ENCODE assay signal across 18 mouse cellular contexts in the genomic region with DNA sequence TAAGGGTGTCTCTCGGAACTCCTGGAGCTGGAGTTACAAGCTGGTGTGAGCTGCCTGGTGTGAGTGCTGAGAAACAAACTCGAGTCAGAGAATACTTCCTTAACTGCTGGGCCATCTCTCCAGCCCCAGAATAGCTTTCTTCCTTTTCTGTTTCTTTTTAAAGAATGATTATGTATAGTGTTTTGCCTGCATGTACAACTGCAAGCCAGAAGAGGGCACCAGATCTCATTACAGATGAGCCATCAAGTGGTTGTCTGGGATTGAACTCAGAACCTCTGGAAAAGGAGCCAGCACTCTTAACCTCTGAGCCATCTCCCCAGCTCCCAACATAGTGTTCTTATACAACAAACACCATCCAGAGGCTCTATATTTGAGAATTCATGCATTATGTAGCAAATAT. TPM values are rescaled to one million over a fixed set of nuclear protein-coding genes. Genes with fewer than 3 reads are reported as not detected.
DNase-seq lines count a peak whose midpoint lies in the region; ATAC-seq and TF ChIP-seq lines count a peak whose summit lies in the region.
"Had no signal": no experiment of that assay in that cellular context is flagged by ENCODE, and none has a peak within 500 bp of the region (broad histone marks: within the 10 kb centered on the region; RNA-seq: fewer than 3 reads in every experiment).

No protein-coding gene starts in this region.

- H3K27ac ChIP-seq in kidney, postnatal 0 days, result no peak overlapping the region
- H3K27ac ChIP-seq: forebrain, embryonic 10.5 days; heart, embryonic 13.5 days; limb, embryonic 10.5 days had no signal

- ATAC-seq in kidney, postnatal 0 days (replicated peaks; ENCODE audit: low FRiP score, low read depth), result no peak
- ATAC-seq: inflammation-experienced regulatory T-cells, adult 6 months had no signal

- H3K4me1 ChIP-seq in kidney, postnatal 0 days (replicated peaks; ENCODE audit: insufficient read depth, low read length), result no peaks in the 10 kb centered on the region

- H3K27me3 ChIP-seq in kidney, postnatal 0 days (ENCODE audit: insufficient read depth, low read length), result 0 out of 2 replicates have a peak, but pooled peaks cover 3% of the 10 kb centered on the region

- 57% methylated on average over 2 of the region's 2 CpGs for WGBS in kidney, postnatal 0 days

- H3K36me3 ChIP-seq in kidney, postnatal 0 days (ENCODE audit: insufficient read depth, low read length), result no peaks in the 10 kb centered on the region
- H3K36me3 ChIP-seq: forebrain, embryonic 10.5 days; heart, embryonic 13.5 days; limb, embryonic 10.5 days had no signal

- no peak overlapping the region for H3K9ac ChIP-seq in kidney, postnatal 0 days (ENCODE audit: low read depth, low read length)
- H3K9ac ChIP-seq: heart, embryonic 13.5 days had no signal

- no peak overlapping the region for H3K4me2 ChIP-seq in kidney, postnatal 0 days (ENCODE audit: low read length)
- H3K4me2 ChIP-seq: heart, embryonic 13.5 days had no signal

- H3K4me3 ChIP-seq in kidney, postnatal 0 days (replicated peaks; ENCODE audit: low read depth, low read length), result no peak overlapping the region
- H3K4me3 ChIP-seq: forebrain, embryonic 10.5 days; heart, embryonic 13.5 days; limb, embryonic 10.5 days had no signal

- no peak for DNase-seq in kidney, postnatal 0 days (ENCODE audit: low spot score)
- DNase-seq in kidney, adult 8-10 months, result no peak
- peak; percentile 50 for DNase-seq in 3T3-L1 (ENCODE audit: low read depth, low spot score)
- peak; percentile 28 for DNase-seq in A20 (ENCODE audit: low read depth, low spot score)
- DNase-seq in brain, embryonic 14.5 days (ENCODE audit: low read depth), result no peak
- DNase-seq in adrenal gland, adult 18-20 months (ENCODE audit: low spot score in 2 of 2), result no peak
- no peak for DNase-seq in B cell, adult 2 months
- DNase-seq: cerebellum, adult 2 months; lung, postnatal 14 days; right cerebral cortex, postnatal 4 days had no signal

- no peaks in the 10 kb centered on the region for H3K9me3 ChIP-seq in kidney, postnatal 0 days (replicated peaks; ENCODE audit: low read length)
- H3K9me3 ChIP-seq: forebrain, embryonic 10.5 days; heart, embryonic 13.5 days; limb, embryonic 10.5 days had no signal

- TF ChIP-seq POLR2A in brain, embryonic 14.5 days (IDR thresholded peaks at IDR 0.05; ENCODE audit: borderline replicate concordance, extremely low read depth, insufficient read depth, insufficient read length, poor library complexity, severe bottlenecking), result no peak

- TF ChIP-seq CTCF in kidney, postnatal 0 days (IDR thresholded peaks at IDR 0.05; ENCODE audit: low read depth), result peak; percentile 64
- TF ChIP-seq CTCF in brain, embryonic 14.5 days (IDR thresholded peaks at IDR 0.05; ENCODE audit: borderline replicate concordance, extremely low read depth, insufficient read depth, insufficient read length), result peak; percentile 38; the same call in 1 of the 2 replicates

RNA-seq across cellular contexts. Expression of a gene that starts 16.3 kb away (rescaled TPM):
- not detected in 2 replicates for polyA plus RNA-seq in kidney, postnatal 0 days (2015; fragmentation: Nextera tagmentation; extraction: Ambion mirVana)
- not detected in 2 replicates for polyA plus RNA-seq in brain, embryonic 14.5 days (2012; rRNA removed)
- not detected for total RNA-seq in adrenal gland, adult 18-20 months (2021)
- total RNA-seq: gastrocnemius, adult 18-20 months; layer of hippocampus, adult 8-10 months had no signal
- polyA plus RNA-seq: cerebellum, adult 2 months; heart, embryonic 13.5 days; inflammation-experienced regulatory T-cells, adult 6 months had no signal

RNA-seq across cellular contexts. Expression of a gene that starts 23.6 kb away (rescaled TPM):
- polyA plus RNA-seq in kidney, postnatal 0 days (2015; fragmentation: Nextera tagmentation; extraction: Ambion mirVana), result 0.09 TPM in 2 replicates
- 1.2 and 2.4 TPM in 2 replicates for polyA plus RNA-seq in brain, embryonic 14.5 days (2012; rRNA removed)
- not detected for total RNA-seq in adrenal gland, adult 18-20 months (2021)
- total RNA-seq: gastrocnemius, adult 18-20 months had no signal
- polyA plus RNA-seq: inflammation-experienced regulatory T-cells, adult 6 months had no signal

RNA-seq across cellular contexts. Expression of a gene that starts 53.4 kb away (rescaled TPM):
- 4.2 and 4.9 TPM in 2 replicates for polyA plus RNA-seq in kidney, postnatal 0 days (2015; fragmentation: Nextera tagmentation; extraction: Ambion mirVana)
- polyA plus RNA-seq in brain, embryonic 14.5 days (2012; rRNA removed), result 37.6 and 40.2 TPM in 2 replicates
- 10 to 100 TPM in 1 of 2 experiments, 1 to 10 TPM in 1; 6.4 to 14.9 TPM for total RNA-seq in adrenal gland, adult 18-20 months (2021)
- polyA plus RNA-seq: inflammation-experienced regulatory T-cells, adult 6 months had no signal

RNA-seq across cellular contexts. Expression of a gene that starts 59.9 kb away (rescaled TPM):
- not detected in 2 replicates for polyA plus RNA-seq in kidney, postnatal 0 days (2015; fragmentation: Nextera tagmentation; extraction: Ambion mirVana)
- polyA plus RNA-seq in brain, embryonic 14.5 days (2012; rRNA removed), result not detected in 2 replicates
- total RNA-seq in adrenal gland, adult 18-20 months (2021), result not detected
- total RNA-seq: gastrocnemius, adult 18-20 months; layer of hippocampus, adult 8-10 months had no signal
- polyA plus RNA-seq: cerebellum, adult 2 months; embryonic facial prominence, embryonic 11.5 days; forebrain, embryonic 10.5 days; heart, embryonic 13.5 days; inflammation-experienced regulatory T-cells, adult 6 months; limb, embryonic 10.5 days; testis, adult 2 months had no signal

Comparison
In these comparisons a context has a peak if more than half of its experiments do, and no peak if none do; other contexts are left out.
1. DNase-seq: peak in 3T3-L1 (single experiment) and A20 (single experiment); none in kidney, postnatal 0 days (single experiment), kidney, adult 8-10 months (0 of 2), brain, embryonic 14.5 days (single experiment), adrenal gland, adult 18-20 months (0 of 2) and B cell, adult 2 months (0 of 2).